Mouse (Mus musculus) urinary bladder, adult 2 months (tissue): ENCODE data around the gene Gstt2. TPM values are rescaled to one million over a fixed set of nuclear protein-coding genes. Genes with fewer than 3 reads are reported as not detected.

Source experiments
- DNase-seq: peaks from one replicate; pipeline ENCODE4 v3.0.0; 2022; ENCODE audit warnings: low spot score
- polyA plus RNA-seq: library from polyadenylated mRNA; depleted of rRNA; stranded (reverse); fragments of >200 nt; gene quantifications from 2 replicates; pipeline ENCODE4 v1.2.3, GENCODE M21; 2012; rRNA removed

Gstt2 gene
- 107 and 144 TPM in 2 replicates for polyA plus RNA-seq

GRCm38 (mm10) chr10:75837248-75837759 is at the start of gene Gstt2:
Gene Gstt2, minus strand, starts transcription at chr10:75837424.
- DNase-seq = peak; percentile 74

- no peak for DNase-seq
Observed at GRCm38 (mm10) chr10:75884742-75885141, 47.5 kb upstream of the Gstt2 start.

GRCm38 (mm10) chr10:75883232-75883552 is 46.0 kb upstream of the Gstt2 start:
- DNase-seq = peak; percentile 58

- DNase-seq = no peak
Observed at GRCm38 (mm10) chr10:75882433-75883231, 45.4 kb upstream of the Gstt2 start.

- DNase-seq = no peak
Observed at GRCm38 (mm10) chr10:75881578-75882432, 44.6 kb upstream of the Gstt2 start.

- DNase-seq = no peak
Observed at GRCm38 (mm10) chr10:75880771-75881577, 43.8 kb upstream of the Gstt2 start.

- no peak for DNase-seq
Observed at GRCm38 (mm10) chr10:75880351-75880750, 43.1 kb upstream of the Gstt2 start.

- DNase-seq = no peak
Observed at GRCm38 (mm10) chr10:75878836-75879235, 41.6 kb upstream of the Gstt2 start.

GRCm38 (mm10) chr10:75873543-75874170 is 36.4 kb upstream of the Gstt2 start:
- no peak for DNase-seq

GRCm38 (mm10) chr10:75872915-75873542 is 35.8 kb upstream of the Gstt2 start:
- DNase-seq = no peak

GRCm38 (mm10) chr10:75872025-75872914 is 35.0 kb upstream of the Gstt2 start:
- no peak for DNase-seq

GRCm38 (mm10) chr10:75861587-75861986 is 24.4 kb upstream of the Gstt2 start:
- DNase-seq = no peak

GRCm38 (mm10) chr10:75860746-75861145 is 23.5 kb upstream of the Gstt2 start:
- DNase-seq = no peak

GRCm38 (mm10) chr10:75859786-75860470 is 22.7 kb upstream of the Gstt2 start, which contains the start of gene Mif:
Gene Mif, minus strand, starts transcription at chr10:75860240.
- peak; percentile 79 for DNase-seq

- DNase-seq = no peak
Observed at GRCm38 (mm10) chr10:75859107-75859746, 22.0 kb upstream of the Gstt2 start.

GRCm38 (mm10) chr10:75857598-75857997 is 20.4 kb upstream of the Gstt2 start:
- DNase-seq = no peak

- no peak for DNase-seq
Observed at GRCm38 (mm10) chr10:75856976-75857375, 19.8 kb upstream of the Gstt2 start.

- DNase-seq = no peak
Observed at GRCm38 (mm10) chr10:75856155-75856907, 19.1 kb upstream of the Gstt2 start.
